Mouse (Mus musculus) 3T3-L1 (cell line): ENCODE results near the gene Syndig1l.
A peak's percentile ranks its signal among the peaks of the same experiment; 100 is the strongest.

Experiments used
- DNase-seq: peaks from one replicate; pipeline ENCODE4 v3.0.0-alpha.2; 2015; ENCODE audit warnings: low read depth, low spot score

The Syndig1l gene

DNA sequence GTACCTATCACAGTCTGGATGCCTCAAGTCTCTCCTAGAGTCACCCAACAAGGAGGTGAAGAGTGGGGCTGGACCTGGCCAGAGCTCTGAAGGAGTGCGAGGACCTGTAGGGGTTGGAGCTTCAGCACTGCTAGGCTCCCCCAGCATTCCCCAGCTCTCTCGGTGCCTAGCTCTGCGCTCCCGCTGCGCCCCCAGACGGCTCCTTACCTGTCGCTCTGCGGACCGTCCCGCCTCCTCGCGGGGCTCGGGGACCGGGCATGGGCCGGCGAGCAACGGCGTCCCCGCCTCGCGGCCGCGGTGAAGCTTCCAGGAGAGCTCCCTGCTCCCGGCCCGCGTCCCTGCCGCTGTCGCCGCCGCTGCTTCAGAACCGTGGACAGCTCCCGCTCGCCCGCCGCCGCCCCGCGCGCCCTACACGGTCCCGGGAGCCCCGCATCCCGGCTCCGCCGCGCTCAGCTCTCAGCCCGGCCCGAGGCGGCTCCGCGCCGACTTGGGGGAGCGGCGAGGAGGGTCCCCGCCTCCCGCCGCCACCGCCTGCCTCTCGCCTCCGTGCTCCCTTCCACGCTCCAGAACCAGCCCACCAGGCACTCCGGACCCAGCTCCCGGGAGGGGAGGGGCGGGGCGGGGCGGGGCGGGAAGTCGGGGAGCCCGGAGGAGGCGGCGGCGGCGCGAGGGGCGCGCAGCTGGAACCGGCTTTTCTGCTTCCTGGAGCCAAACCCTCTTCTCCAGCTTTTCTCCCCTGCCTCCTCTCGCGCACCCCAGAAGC lies at the start of gene Syndig1l:
Gene Syndig1l, minus strand, starts transcription at position 513 of the 763 bp plus-strand sequence.
- DNase-seq, result no peak

DNA sequence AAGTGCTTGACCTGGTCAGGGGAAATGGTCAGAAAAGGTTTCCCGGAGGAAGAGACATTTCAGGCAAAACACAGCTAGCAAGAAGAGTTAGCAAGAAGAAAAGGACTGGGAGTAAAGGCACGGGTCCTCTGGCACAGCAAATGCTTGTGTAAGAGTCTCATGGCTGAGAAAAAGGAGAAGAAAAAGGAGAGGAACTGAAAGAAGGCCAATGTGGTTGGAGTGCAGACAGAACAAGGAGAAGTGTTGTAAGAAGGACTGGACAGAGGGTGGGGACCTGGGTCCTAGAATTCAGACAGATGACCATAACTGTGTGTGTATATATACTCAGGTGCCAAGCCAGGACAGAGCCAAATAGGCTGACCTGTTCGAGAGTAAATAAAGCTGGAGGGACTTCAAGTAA lies 49.5 kb upstream of the Syndig1l start:
- DNase-seq, result no peak

DNA sequence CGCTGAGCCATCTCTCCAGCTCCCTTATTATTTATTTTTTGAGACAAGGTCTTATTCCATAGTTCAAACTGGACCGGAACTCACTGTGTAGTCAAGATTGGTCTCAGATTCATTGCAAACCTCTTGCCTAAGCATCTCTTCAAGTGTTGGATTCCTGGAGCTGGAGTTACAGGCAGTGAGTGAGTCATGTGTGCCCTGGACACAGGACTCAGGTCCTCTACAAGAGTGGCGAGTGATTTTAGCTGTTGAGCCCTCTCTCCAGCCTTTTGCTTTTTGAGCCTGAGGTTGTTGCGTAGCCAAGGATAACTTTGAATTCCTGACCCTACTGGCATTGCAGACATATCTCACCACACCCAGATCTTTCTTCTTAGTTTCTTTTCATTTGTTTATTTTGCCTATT lies 47.1 kb upstream of the Syndig1l start:
- peak; percentile 21 for DNase-seq

DNA sequence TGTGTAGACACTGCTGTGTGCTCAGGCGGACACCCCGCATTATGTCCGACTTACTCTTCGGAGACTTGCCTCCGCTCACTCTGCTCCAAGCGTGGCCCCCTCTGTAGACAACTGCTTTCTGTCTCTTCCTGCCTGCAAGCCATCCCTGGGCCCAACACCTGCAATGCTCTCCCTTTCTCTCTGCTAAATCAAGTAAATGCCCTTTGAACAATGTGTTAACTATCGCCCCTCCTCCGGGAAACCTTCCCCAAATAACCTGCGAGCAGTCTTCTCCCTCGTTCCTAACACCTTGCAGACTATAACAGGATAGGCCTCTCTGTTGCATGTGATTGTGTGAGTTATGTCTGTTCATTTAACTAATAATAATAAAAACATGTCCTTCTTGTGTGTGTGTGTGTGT lies 44.9 kb upstream of the Syndig1l start:
- DNase-seq, result no peak

DNA sequence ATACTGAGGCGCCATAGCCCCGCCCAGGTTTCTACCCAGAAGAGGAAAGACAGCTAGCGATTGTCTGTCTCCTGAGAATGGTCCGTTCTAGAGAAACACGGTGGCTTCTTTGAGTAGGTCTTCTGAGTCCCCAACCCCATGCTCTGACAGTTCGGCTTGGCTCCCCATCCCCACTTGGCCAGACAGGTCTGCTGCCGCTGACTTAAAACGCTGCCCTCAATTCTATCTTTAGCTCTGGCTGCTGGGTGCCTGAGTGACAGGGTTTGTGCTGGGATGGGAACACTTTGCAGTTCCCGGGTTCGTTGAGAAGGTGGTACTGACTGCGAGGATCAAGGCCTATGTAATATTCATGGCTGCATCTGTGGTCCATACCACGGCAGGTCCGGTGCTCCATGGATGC lies 34.7 kb upstream of the Syndig1l start:
- no peak for DNase-seq

DNA sequence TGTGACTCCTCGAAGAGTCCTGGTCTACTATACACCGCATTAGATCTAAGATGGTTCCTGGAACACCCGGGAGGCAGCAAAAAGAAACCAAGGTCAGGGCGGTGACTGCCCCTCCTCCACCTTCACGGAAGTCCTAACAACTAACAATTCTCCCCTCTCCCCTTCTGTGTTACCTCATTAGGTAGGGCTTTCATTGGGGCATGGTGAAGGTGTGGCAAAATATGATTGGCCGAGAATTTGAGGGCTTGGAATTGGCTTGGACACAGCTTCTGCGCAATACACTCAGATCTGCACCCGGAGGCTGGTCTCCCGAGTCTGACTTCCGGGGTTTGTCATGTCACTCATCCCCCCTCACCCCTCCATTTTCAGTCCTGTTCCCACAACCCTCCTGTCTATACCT lies 29.8 kb upstream of the Syndig1l start:
- no peak for DNase-seq

DNA sequence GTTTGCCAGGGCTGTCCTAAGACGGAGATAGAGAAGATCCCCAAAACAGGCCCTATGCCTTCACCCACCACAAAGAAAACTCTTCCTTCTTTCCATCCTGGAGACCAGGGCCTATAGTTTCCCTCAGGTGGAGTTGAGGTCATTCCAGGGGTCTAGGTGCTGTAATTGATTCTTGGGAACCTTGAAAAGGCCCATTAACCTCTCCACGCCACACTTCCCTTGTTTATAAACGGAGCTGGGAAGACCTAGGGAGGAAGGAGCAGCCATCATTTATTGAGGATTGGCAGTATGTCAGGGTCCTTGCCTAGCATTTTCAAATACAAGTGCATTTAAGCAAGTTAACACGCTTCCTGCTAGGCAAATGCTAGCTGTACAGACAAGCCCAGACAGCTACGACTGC lies 28.8 kb upstream of the Syndig1l start:
- DNase-seq, result no peak

DNA sequence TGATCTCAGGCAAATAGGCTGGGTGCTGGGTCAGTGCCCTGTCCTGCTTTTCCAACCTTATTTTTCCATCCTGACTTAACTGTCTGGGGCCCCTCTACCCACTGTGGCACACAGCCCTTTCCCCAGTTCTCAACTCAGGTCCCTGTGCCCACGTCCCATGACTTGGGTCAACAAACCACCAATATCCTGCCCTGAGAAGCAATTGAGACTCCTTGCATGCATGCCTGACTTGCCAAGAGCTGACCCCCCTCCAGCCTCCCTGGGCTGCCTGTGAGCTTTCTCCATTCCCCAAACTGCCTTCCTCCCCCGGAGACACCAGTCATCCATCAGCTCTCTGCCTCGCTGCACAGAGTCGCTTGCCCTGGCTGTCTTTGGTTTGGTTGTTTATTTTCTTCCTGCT lies 28.4 kb upstream of the Syndig1l start:
- no peak for DNase-seq

DNA sequence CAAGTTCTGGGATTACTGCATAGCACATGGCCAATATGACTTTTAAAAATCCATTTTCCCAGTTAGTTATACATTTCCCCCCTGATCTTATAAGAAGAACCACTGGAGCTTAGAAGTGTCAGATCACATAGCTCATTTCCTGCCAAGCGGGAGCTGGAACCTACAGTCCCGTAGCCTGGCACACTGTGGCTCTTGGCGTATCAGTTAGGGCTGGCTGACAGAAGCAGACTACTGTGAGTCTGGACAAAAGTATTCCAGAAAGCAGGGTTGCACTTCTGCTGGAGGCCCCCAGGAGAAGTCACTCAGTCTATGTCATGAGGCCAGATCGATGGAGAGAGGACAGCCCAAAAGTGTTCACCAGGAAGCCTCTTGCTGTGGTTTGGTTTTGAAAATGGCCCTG lies 27.8 kb upstream of the Syndig1l start:
- no peak for DNase-seq

DNA sequence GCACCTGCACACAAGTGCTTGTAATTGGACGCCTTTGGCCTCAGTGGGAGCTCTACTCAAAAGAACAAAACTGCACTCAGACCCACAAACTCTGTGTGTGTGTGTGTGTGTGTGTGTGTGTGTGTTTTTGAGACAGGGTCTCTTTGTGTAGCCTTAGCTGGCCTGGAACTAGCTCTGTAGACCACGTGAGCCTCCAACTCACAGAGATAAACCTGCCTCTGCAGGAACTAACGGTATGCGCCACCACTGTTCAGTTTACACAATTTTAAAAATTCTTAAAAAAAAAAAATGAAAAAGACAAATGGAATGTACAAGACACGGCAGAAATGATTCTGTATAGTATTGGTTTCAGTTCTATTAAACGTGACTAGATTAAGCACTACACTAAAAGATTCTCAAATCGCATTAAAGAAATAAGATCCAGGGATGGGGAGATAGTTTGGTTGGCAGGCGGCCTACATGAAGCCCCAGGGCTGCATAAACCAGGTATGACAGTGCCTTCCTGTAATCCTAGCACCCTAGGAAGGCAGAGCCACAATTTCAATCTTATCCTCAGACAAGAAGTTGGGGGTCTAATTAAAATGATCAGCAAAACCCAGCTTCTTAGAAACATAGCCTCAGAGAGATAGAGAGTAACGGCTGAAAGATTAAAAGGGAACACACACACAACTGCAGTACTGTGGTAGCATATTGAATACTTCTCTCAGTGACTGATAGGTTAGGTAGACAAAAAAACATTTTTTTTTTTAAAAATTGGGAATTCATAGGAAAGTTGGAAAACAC lies 20.0 kb upstream of the Syndig1l start:
- DNase-seq, result no peak

DNA sequence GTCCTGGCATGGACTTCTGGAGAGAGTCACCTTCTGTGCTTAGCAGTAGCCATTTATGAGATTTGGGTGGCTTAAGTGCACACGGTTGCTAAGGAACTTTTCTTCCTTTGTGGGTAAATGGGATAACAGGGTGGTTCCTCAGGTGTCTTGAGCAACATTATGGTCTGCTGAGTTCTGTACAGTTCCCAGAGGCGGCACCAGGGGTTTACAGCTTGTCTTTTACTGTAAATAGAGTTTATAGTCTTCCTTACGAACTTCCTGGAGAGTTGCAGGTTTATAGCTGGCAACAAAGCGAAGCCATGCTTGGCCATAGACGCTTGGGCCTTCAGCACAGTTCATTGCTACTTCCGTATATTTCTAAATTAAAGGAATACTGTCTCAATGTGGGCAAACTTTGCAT lies 15.9 kb upstream of the Syndig1l start:
- DNase-seq, result no peak

DNA sequence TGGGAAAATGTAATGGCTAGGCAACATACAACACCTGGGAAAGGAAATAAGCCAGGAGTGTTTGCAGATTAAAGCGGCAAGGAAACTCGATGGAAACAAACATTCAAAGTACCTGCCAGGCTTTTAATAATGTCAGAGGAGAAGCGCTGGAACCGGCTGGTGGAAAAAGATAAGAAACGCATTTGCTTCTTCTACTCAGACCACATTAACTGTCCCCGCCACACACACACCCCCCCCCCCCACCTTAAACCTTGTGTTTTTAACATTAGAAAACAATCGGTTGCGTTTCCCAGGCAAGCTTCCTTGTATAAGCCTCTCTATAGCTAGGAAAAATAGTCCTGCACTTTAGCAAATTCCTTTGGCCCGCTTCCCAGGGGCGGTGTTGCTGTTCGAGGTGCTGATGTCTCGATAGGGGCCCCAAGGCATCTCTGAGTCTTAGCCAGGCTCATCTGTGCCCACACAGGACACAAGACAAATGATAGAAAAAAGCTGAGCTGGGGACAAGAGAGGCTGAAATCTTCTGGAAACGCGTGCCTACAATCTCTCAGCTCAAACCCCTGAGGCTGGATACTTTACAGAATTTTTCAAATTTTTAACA lies 11.3 kb upstream of the Syndig1l start:
- peak; percentile 62 for DNase-seq

DNA sequence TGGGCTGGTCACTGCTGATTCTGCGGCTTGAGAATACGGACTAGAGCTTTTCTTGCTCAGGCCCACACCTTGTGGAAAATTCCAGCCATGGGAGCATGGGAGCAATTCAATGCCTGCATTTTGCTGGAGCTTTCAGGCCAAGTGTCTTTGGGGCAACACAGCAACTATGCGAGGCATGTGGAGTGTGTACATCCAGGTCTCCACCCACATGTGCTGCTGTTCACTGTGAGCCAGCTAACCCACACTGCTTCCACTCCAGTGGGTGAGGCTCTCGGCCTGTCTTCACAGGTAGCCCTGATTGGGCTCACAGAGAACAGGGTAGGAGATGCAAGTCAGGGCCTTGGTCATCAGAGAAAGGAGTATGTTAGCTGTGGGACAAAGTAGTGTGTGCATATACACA lies 9.2 kb upstream of the Syndig1l start:
- DNase-seq, result no peak

DNA sequence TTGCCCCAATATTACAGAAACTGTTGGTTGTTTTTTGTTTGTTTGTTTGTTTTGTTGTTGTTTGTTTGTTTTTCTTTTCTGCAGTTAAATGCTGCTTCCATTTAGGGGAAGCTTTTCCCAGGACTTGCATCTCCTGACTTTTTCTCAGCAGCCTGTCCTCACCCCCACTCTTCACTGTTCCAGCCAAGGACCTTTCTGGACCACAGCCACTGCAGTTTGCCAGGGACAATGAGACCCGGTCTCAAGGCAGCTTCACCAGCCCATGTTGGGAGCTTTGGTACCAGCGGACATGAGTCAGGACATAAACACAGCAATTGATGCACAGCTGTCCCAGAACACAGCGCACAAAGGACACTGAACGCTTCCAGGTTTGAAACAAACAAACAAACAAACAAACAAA lies 8.3 kb upstream of the Syndig1l start:
- DNase-seq, result no peak

DNA sequence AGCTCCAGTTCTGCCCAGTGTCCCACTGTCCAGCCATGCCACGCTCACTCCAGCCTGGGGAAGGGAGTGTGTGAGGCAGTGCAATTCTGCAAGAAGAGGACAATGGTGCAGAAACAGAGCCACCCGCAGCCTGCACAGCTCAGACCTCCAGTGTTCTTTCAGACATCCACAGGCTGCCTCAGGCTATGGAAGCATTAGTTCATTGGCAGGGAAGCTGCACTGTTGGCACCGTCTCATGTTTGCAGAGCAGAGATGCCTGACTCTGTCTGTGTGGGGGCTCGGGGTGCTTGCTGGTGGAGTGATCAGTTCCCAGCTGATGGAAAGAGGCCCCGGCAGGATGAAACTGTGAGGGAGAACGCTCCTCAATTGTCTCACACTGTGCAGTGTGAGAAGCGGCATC lies 4.0 kb upstream of the Syndig1l start:
- DNase-seq, result peak; percentile 6

DNA sequence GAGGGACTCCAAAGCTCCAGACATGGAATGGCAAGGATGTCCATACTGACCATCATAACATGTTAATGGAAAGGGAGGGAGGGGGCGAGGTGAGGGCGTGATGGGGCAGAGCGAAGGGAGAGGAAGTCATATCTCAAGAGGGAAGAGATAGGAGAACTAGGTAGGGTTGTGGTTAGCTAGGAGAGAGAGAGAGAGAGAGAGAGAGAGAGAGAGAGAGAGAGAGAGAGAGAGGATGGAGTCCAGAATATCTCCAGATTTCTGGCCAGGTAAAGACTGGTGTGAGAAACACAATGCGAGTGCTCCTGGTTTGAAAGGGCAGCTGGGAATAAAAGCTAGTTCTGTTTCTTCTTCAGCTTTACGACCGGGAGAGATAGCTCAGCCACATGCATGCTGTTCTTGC lies 6.5 kb downstream of the Syndig1l start:
- DNase-seq, result no peak

DNA sequence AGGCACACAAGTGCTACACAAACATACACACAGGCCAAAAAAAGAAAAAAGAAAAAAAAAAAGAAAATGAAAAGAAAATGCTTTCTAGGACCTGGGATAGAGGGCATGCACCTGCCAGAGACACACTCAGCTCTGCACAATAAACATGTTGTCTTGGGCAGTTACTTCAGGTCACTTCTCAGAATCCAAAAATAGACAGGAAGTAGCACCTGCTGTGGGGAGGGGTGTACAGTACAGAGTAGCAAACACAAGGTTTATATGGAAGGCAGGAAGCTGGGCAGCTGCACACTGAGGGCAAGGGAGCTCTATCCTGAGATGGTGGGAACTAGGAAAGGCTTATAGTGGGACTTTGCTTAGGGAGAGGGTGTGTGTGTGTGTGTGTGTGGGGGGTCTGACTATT lies 7.3 kb downstream of the Syndig1l start:
- DNase-seq, result no peak

DNA sequence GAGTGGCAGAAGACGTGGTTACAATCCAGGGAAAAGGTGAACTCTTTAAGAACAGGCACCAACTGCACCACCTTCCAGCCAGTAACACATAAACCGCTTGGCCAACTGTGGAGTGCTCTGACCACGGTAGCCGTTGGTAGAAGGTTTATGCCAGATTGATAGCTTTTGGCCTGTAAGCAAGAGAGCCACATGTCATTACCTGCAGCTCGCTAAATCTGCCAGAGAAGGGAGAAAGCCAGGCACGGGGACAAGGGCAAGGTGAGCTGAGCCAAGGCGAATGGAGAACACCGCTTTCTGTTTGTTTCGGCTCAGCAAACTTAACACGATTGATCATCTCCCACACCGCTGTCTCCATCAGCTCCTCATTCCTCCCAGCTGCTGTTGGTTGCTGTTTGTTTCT lies 9.6 kb downstream of the Syndig1l start:
- no peak for DNase-seq

DNA sequence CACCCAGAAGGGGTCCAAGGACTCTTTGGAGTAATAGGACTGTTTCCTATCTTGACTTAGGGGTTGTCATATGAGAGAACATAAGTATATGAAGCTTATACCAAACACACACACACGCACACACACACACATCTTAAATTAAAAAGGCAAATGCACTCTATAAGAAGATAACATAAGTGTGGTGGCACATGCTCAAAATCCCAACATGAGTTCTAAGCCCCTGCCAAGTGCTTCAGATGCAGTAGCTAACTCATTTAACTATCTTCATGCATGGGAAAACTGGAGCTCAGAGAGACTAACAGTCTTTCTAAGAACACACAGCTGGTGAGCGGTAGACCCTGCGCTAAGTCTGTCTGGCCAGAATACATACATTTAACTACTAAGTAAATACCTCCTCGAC lies 11.1 kb downstream of the Syndig1l start:
- no peak for DNase-seq

DNA sequence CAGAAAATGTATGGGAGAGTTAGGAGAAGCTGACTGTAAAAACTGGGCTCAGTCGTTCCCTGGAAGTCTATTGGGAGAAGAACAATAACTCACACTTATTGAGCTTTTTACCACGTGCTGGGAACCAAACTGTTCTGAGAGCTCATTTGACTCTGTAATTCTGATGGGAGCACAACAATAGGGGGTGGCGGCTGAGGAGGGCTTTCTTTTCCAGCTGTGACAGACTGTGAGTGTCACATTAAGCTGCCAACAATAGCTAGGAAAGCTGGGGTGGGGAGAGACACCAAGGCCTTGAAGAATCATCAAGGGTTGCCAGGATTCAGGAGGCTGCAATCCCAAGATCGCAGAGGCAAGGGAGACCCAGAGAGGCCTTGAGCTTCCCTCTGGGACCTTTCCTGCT lies 12.5 kb downstream of the Syndig1l start:
- no peak for DNase-seq

DNA sequence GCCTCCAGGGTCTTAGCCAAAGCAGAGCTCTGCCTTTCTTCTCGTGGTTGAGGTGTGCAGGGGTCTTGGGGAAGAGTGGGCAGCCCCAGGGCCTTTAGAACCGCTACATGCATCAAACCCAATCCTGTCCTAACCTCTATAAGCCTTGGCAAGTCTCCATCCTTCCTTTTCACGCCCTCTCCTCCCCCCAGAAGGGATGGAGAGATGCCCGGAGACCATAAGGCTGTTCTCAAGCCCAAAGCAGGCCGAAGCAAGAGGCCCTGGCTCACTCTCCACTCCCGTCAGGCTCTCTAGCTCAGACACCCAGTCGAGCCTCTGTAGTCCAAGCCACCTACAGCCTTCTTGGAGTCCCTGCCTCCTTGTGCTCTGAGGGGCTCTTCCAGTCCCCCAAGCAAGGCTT lies 14.1 kb downstream of the Syndig1l start:
- DNase-seq, result no peak

DNA sequence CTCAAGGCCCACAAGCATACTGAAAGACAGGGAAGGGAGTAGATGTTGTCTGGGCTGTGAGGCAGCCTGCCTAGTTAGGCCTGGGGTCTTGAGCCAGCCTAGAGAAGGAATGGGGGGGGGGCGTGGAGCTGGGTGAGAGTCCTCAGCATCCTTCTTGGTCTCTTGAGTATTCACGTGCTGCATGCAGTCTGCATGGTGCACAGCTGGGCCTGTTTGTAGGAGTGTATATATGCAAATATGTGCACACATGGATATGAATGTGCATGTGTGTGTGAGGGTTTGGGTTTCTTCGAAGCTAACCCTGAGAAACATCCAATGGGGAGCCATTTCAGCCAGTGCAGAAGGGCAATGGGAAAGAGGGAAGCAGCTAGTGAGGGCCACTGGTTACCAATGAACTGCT lies 22.6 kb downstream of the Syndig1l start:
- no peak for DNase-seq
